Mouse (Mus musculus) MEL (cell line): ENCODE results near the gene Usp39. TPM values are rescaled to one million over a fixed set of nuclear protein-coding genes. Genes with fewer than 3 reads are reported as not detected.
A peak's percentile ranks its signal among the peaks of the same experiment; 100 is the strongest.

Experiments used
- DNase-seq: peaks from one replicate; pipeline ENCODE4 v3.0.0; 2011; ENCODE audit warnings: low read depth, low spot score
- H3K27ac ChIP-seq: 2 replicates; pipeline ENCODE4 v1.5.1; 2012; ENCODE audit warnings: low read depth, mild to moderate bottlenecking, control low read depth, low read length, moderate library complexity; ENCODE audit not compliant: control insufficient read depth
- H3K27me3 ChIP-seq, 2 experiments: fragments of 150-350 bp in 1 of 2; sonication (generic) in 1 of 2; 2 replicates each; pipeline ENCODE4 v1.6.1; 2012; ENCODE audit warnings: low read length in 2 of 2, mild to moderate bottlenecking in 2 of 2, improper control_type of control experiment in 1 of 2, moderate library complexity in 1 of 2; ENCODE audit not compliant: insufficient read depth in 2 of 2, control insufficient read depth in 1 of 2
- H3K36me3 ChIP-seq, 2 experiments: 2 replicates each; pipeline ENCODE4 v1.6.1; 2012 to 2014; ENCODE audit warnings: low read length in 2 of 2, improper control_type of control experiment in 1 of 2, inconsistent platforms in 1 of 2, mild to moderate bottlenecking in 1 of 2; ENCODE audit not compliant: insufficient read depth in 2 of 2, control insufficient read depth in 1 of 2
- H3K4me1 ChIP-seq, 2 experiments: fragments of 150-350 bp in 1 of 2; sonication (generic) in 1 of 2; 2 replicates each; pipeline ENCODE4 v1.6.1; 2012; ENCODE audit warnings: low read length in 2 of 2, improper control_type of control experiment in 1 of 2, mild to moderate bottlenecking in 1 of 2; ENCODE audit not compliant: insufficient read depth in 2 of 2, control insufficient read depth in 1 of 2
- H3K4me3 ChIP-seq, 2 experiments: fragments of 150-350 bp in 1 of 2; sonication (generic) in 1 of 2; 2 replicates each; pipeline ENCODE4 v1.5.1; 2012; ENCODE audit warnings: low read depth in 2 of 2, low read length in 2 of 2, mild to moderate bottlenecking in 2 of 2, moderate library complexity in 2 of 2, control low read depth in 1 of 2, improper control_type of control experiment in 1 of 2; ENCODE audit not compliant: control insufficient read depth in 1 of 2, insufficient read depth in 1 of 2
- H3K79me2 ChIP-seq: 2 replicates; pipeline ENCODE4 v1.6.1; 2012; ENCODE audit warnings: mild to moderate bottlenecking, low read length, moderate library complexity; ENCODE audit not compliant: control insufficient read depth, poor library complexity, insufficient read depth
- H3K9ac ChIP-seq: 2 replicates; pipeline ENCODE4 v1.6.1; 2012; ENCODE audit warnings: low read depth, mild to moderate bottlenecking, control low read depth, low read length, moderate library complexity; ENCODE audit not compliant: control insufficient read depth, poor library complexity, severe bottlenecking
- H3K9me3 ChIP-seq: fragments of 150-350 bp; sonication (generic); replicated peaks from 2 replicates; pipeline ENCODE4 v1.6.1; 2012; ENCODE audit warnings: mild to moderate bottlenecking, low read length, improper control_type of control experiment, moderate library complexity; ENCODE audit not compliant: insufficient read depth
- BHLHE40 ChIP-seq: IDR thresholded peaks from 2 replicates; pipeline ENCODE4 v1.6.1; 2012; ENCODE audit warnings: low read depth, mild to moderate bottlenecking, inconsistent platforms, low read length, improper control_type of control experiment, borderline replicate concordance
- CHD1 ChIP-seq: IDR thresholded peaks from 2 replicates; pipeline ENCODE4 v1.6.1; 2012; ENCODE audit warnings: low read depth, mild to moderate bottlenecking, inconsistent platforms, low read length, improper control_type of control experiment
- CHD2 ChIP-seq: IDR thresholded peaks from 2 replicates; pipeline ENCODE4 v1.6.1; 2011; ENCODE audit warnings: low read length, improper control_type of control experiment
- CTCF ChIP-seq, 3 experiments: IDR thresholded peaks in 2 of 3; conservative IDR thresholded peaks in 1 of 3; 2 replicates each; pipeline ENCODE4 v1.5.1; 2011 to 2012; ENCODE audit warnings: low read length in 3 of 3, low read depth in 2 of 3, mild to moderate bottlenecking in 2 of 3, improper control_type of control experiment in 1 of 3, inconsistent platforms in 1 of 3, mixed read lengths in 1 of 3, moderate library complexity in 1 of 3; ENCODE audit not compliant: control insufficient read depth in 1 of 3, insufficient read depth in 1 of 3, poor library complexity in 1 of 3, severe bottlenecking in 1 of 3
- E2F4 ChIP-seq: IDR thresholded peaks from 2 replicates; pipeline ENCODE4 v1.6.1; 2011; ENCODE audit warnings: low read depth, low read length, improper control_type of control experiment, borderline replicate concordance
- ELF1 ChIP-seq: IDR thresholded peaks from 2 replicates; pipeline ENCODE4 v1.6.1; 2014; ENCODE audit warnings: low read depth, mild to moderate bottlenecking, inconsistent platforms, low read length, improper control_type of control experiment, moderate library complexity
- EP300 ChIP-seq, 2 experiments: IDR thresholded peaks; 2 replicates each; pipeline ENCODE4 v1.6.1; 2011; ENCODE audit warnings: improper control_type of control experiment in 2 of 2, low read length in 2 of 2, low read depth in 1 of 2, mild to moderate bottlenecking in 1 of 2
- ETS1 ChIP-seq: IDR thresholded peaks from 2 replicates; pipeline ENCODE4 v1.6.1; 2012; ENCODE audit warnings: low read depth, mild to moderate bottlenecking, inconsistent platforms, low read length, improper control_type of control experiment, moderate library complexity
- GABPA ChIP-seq: IDR thresholded peaks from 2 replicates; pipeline ENCODE4 v1.6.1; 2012; ENCODE audit warnings: low read depth, mild to moderate bottlenecking, inconsistent platforms, low read length, improper control_type of control experiment, moderate library complexity
- GATA1 ChIP-seq: IDR thresholded peaks from 2 replicates; pipeline ENCODE4 v1.6.1; 2011; ENCODE audit warnings: low read depth, low read length, improper control_type of control experiment
- HCFC1 ChIP-seq: IDR thresholded peaks from 2 replicates; pipeline ENCODE4 v1.6.1; 2012; ENCODE audit warnings: low read depth, mild to moderate bottlenecking, inconsistent platforms, low read length, improper control_type of control experiment, moderate library complexity
- JUND ChIP-seq: IDR thresholded peaks from 2 replicates; pipeline ENCODE4 v1.6.1; 2011; ENCODE audit warnings: low read depth, mild to moderate bottlenecking, improper control_type of control experiment, low read length
- KAT2A ChIP-seq: conservative IDR thresholded peaks from 2 replicates; pipeline ENCODE4 v1.6.1; 2012; ENCODE audit warnings: low read depth, low read length, improper control_type of control experiment, inconsistent platforms
- MAFK ChIP-seq: IDR thresholded peaks from 2 replicates; pipeline ENCODE4 v1.6.1; 2011; ENCODE audit warnings: low read depth, mild to moderate bottlenecking, low read length, improper control_type of control experiment, borderline replicate concordance
- MAX ChIP-seq: IDR thresholded peaks from 2 replicates; pipeline ENCODE4 v1.6.1; 2011; ENCODE audit warnings: low read length, improper control_type of control experiment
- MAZ ChIP-seq: IDR thresholded peaks from 2 replicates; pipeline ENCODE4 v1.6.1; 2012; ENCODE audit warnings: low read depth, mild to moderate bottlenecking, inconsistent platforms, low read length, improper control_type of control experiment
- MEF2A ChIP-seq: IDR thresholded peaks from 2 replicates; pipeline ENCODE4 v1.6.1; 2014; ENCODE audit warnings: low read depth, mild to moderate bottlenecking, inconsistent platforms, low read length, improper control_type of control experiment; ENCODE audit not compliant: poor library complexity, insufficient replicate concordance, severe bottlenecking; ENCODE audit errors: extremely low read depth
- MYB ChIP-seq: IDR thresholded peaks from 2 replicates; pipeline ENCODE4 v1.6.1; 2011; ENCODE audit warnings: mild to moderate bottlenecking, low read depth, low read length, improper control_type of control experiment
- MYC ChIP-seq: IDR thresholded peaks from 2 replicates; pipeline ENCODE4 v1.6.1; 2011; ENCODE audit warnings: low read depth, mild to moderate bottlenecking, low read length, improper control_type of control experiment, moderate library complexity
- NELFE ChIP-seq: IDR thresholded peaks from 2 replicates; pipeline ENCODE4 v1.6.1; 2011; ENCODE audit warnings: low read depth, low read length, improper control_type of control experiment
- POLR2A ChIP-seq, 2 experiments: IDR thresholded peaks; 2 replicates each; pipeline ENCODE4 v1.6.1; 2011 to 2012; ENCODE audit warnings: low read length in 2 of 2, mild to moderate bottlenecking in 2 of 2, control low read depth in 1 of 2, improper control_type of control experiment in 1 of 2, low read depth in 1 of 2, moderate library complexity in 1 of 2; ENCODE audit not compliant: control insufficient read depth in 1 of 2, insufficient read depth in 1 of 2, poor library complexity in 1 of 2
- POLR2AphosphoS2 ChIP-seq: IDR thresholded peaks from 2 replicates; pipeline ENCODE4 v1.6.1; 2011; ENCODE audit warnings: low read length, improper control_type of control experiment
- POLR2AphosphoS5 ChIP-seq: IDR thresholded peaks from 2 replicates; pipeline ENCODE4 v1.6.1; 2012; ENCODE audit warnings: low read depth, borderline replicate concordance, mild to moderate bottlenecking, inconsistent platforms, low read length, moderate library complexity, mixed read lengths
- RAD21 ChIP-seq: IDR thresholded peaks from 2 replicates; pipeline ENCODE4 v1.6.1; 2011; ENCODE audit warnings: mild to moderate bottlenecking, low read depth, low read length, improper control_type of control experiment
- RCOR1 ChIP-seq: IDR thresholded peaks from 2 replicates; pipeline ENCODE4 v1.6.1; 2012; ENCODE audit warnings: low read depth, mild to moderate bottlenecking, inconsistent platforms, low read length, improper control_type of control experiment
- SIN3A ChIP-seq: IDR thresholded peaks from 2 replicates; pipeline ENCODE4 v1.6.1; 2012; ENCODE audit warnings: low read length, improper control_type of control experiment, inconsistent platforms
- SMC3 ChIP-seq: IDR thresholded peaks from 2 replicates; pipeline ENCODE4 v1.6.1; 2011; ENCODE audit warnings: low read depth, low read length, improper control_type of control experiment
- TAL1 ChIP-seq: IDR thresholded peaks from 2 replicates; pipeline ENCODE4 v1.6.1; 2012; ENCODE audit warnings: mild to moderate bottlenecking, inconsistent platforms, low read length, moderate library complexity, mixed read lengths
- TBP ChIP-seq: IDR thresholded peaks from 2 replicates; pipeline ENCODE4 v1.8.0; 2011; ENCODE audit warnings: low read depth, low read length, improper control_type of control experiment
- TCF12 ChIP-seq: IDR thresholded peaks from 2 replicates; pipeline ENCODE4 v1.6.1; 2014; ENCODE audit warnings: low read depth, mild to moderate bottlenecking, inconsistent platforms, low read length, improper control_type of control experiment, moderate library complexity
- UBTF ChIP-seq: IDR thresholded peaks from 2 replicates; pipeline ENCODE4 v1.6.1; 2012; ENCODE audit warnings: low read depth, mild to moderate bottlenecking, inconsistent platforms, low read length, improper control_type of control experiment, moderate library complexity, borderline replicate concordance; ENCODE audit not compliant: insufficient read depth
- USF1 ChIP-seq: IDR thresholded peaks from 2 replicates; pipeline ENCODE4 v1.6.1; 2014; ENCODE audit warnings: low read depth, mild to moderate bottlenecking, inconsistent platforms, low read length, improper control_type of control experiment, moderate library complexity
- USF2 ChIP-seq, 2 experiments: IDR thresholded peaks; 2 replicates each; pipeline ENCODE4 v1.6.1; 2011 to 2012; ENCODE audit warnings: improper control_type of control experiment in 2 of 2, low read length in 2 of 2, borderline replicate concordance in 1 of 2, inconsistent platforms in 1 of 2, low read depth in 1 of 2, mild to moderate bottlenecking in 1 of 2; ENCODE audit not compliant: insufficient read depth in 1 of 2
- ZC3H11A ChIP-seq: IDR thresholded peaks from 2 replicates; pipeline ENCODE4 v1.6.1; 2012; ENCODE audit warnings: low read depth, mild to moderate bottlenecking, inconsistent platforms, low read length, improper control_type of control experiment
- ZKSCAN1 ChIP-seq: IDR thresholded peaks from 2 replicates; pipeline ENCODE4 v1.6.1; 2012; ENCODE audit warnings: low read depth, mild to moderate bottlenecking, inconsistent platforms, low read length, improper control_type of control experiment, moderate library complexity
- ZMIZ1 ChIP-seq: IDR thresholded peaks from 2 replicates; pipeline ENCODE4 v1.6.1; 2012; ENCODE audit warnings: low read depth, mild to moderate bottlenecking, inconsistent platforms, low read length, improper control_type of control experiment, moderate library complexity
- ZNF384 ChIP-seq: IDR thresholded peaks from 2 replicates; pipeline ENCODE4 v1.6.1; 2012; ENCODE audit warnings: low read depth, mild to moderate bottlenecking, inconsistent platforms, low read length, improper control_type of control experiment
- polyA plus RNA-seq, 2 experiments: library from polyadenylated mRNA; stranded (reverse) in 1 of 2; unstranded in 1 of 2; fragments of >175 nt in 1 of 2; fragments of >200 nt in 1 of 2; gene quantifications; 2 replicates each; pipeline versions ENCODE4 v1.2.1 to v1.2.4; 2012; ENCODE audit warnings: low replicate concordance in 2 of 2, low read depth in 1 of 2; ENCODE audit not compliant: insufficient read length in 2 of 2, insufficient read depth in 1 of 2, missing spikeins in 1 of 2
- total RNA-seq: library from RNA; depleted of rRNA; stranded (reverse); fragments of 300-350 nt; gene quantifications from 2 replicates; pipeline ENCODE4 v1.2.3, GENCODE M21; 2012; rRNA removed

Usp39 gene
- total RNA-seq: 106 and 113 TPM in 2 replicates
- 100 to 1,000 TPM in 1 of 2 experiments, not detected in 1; 103 TPM for polyA plus RNA-seq

DNA sequence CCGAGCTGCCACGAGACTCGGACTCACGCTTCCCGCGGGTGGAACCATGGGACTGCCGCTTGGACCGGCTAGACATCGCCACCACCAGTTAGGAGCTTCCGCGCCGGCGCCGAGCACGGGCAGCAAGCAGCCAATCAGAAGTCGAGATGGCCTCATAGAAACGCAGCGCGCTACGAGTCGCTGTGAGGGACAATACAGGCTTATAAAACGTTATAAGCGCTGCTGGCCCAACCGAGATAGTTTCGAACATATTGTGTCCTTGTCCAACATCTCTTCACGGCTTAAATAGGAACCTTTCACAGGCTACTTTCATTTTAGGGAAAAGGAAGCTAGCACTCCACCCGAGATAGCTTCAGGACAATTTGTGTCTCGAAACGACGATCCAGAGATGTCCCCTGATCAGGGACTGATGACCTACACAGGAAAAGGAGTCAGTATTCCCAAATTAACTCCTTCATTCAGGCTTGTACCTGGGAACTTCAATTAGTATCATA is at the start of gene Usp39:
Gene Usp39 (minus strand): TSS at position 111 of the 494 bp plus-strand sequence.
- Histone ChIP-seq H3K79me2 (peaks cover 51% of the 10 kb centered on the region), H3K27ac (peak within 1 kb of the TSS; percentile 97), H3K27me3 (no peaks in the 10 kb centered on the region), H3K9me3 (no peaks in the 10 kb centered on the region), H3K4me3 (peak within 1 kb of the TSS; percentile 74 to 98), H3K4me1 (peaks cover 16 to 19% of the 10 kb centered on the region in 2 experiments), H3K9ac (peak within 1 kb of the TSS; percentile 99), H3K36me3 (peaks cover 0 to 28% of the 10 kb centered on the region in 2 experiments; a peak in 3 of 4 replicates)
- DNase-seq: peak; percentile 97
- TF ChIP-seq BHLHE40: no peak
- TF ChIP-seq MEF2A: no peak
- TF ChIP-seq MYB: no peak
- TF ChIP-seq MYC: peak; percentile 71; the same call in 1 of the 2 replicates
- peak in 1 of 2 experiments; percentile 88; a peak in 3 of 4 replicates for TF ChIP-seq POLR2A (IDR thresholded peaks at IDR 0.05; ENCODE audit: control insufficient read depth in 1 of 2, insufficient read depth in 1 of 2, low read depth in 1 of 2, low read length in 2 of 2, poor library complexity in 1 of 2)
- peak; percentile 59; the same call in 1 of the 2 replicates for TF ChIP-seq CHD1
- peak; percentile 63; the same call in 1 of the 2 replicates for TF ChIP-seq KAT2A
- TF ChIP-seq EP300 (IDR thresholded peaks at IDR 0.05; ENCODE audit: low read depth in 1 of 2, low read length in 2 of 2): no peak
- TF ChIP-seq ZNF384: no peak
- TF ChIP-seq SIN3A: peak; percentile 96
- TF ChIP-seq HCFC1: peak; percentile 91
- TF ChIP-seq ELF1: peak; percentile 87
- no peak for TF ChIP-seq GATA1
- TF ChIP-seq CHD2: no peak
- TF ChIP-seq RCOR1: no peak
- peak; percentile 82 for TF ChIP-seq MAX
- peak; percentile 64; the same call in 1 of the 2 replicates for TF ChIP-seq TCF12
- TF ChIP-seq POLR2AphosphoS5: peak; percentile 47; the same call in 1 of the 2 replicates
- TF ChIP-seq ZC3H11A: no peak
- no peak for TF ChIP-seq UBTF
- TF ChIP-seq TBP: peak; percentile 91
- no peak for TF ChIP-seq SMC3
- TF ChIP-seq ZMIZ1: no peak
- no peak for TF ChIP-seq RAD21
- 0 out of 2 replicates have a peak, but pooled peaks have one; percentile 20 for TF ChIP-seq ETS1
- no peak for TF ChIP-seq CTCF (IDR thresholded peaks at IDR 0.05 in 2 of 3, conservative IDR thresholded peaks at IDR 0.05 in 1 of 3; ENCODE audit: control insufficient read depth in 1 of 3, insufficient read depth in 1 of 3, low read depth in 2 of 3, low read length in 3 of 3, poor library complexity in 1 of 3, severe bottlenecking in 1 of 3)
- no peak for TF ChIP-seq JUND
- TF ChIP-seq NELFE: peak; percentile 79
- no peak for TF ChIP-seq USF2 (IDR thresholded peaks at IDR 0.05; ENCODE audit: borderline replicate concordance in 1 of 2, insufficient read depth in 1 of 2, low read depth in 1 of 2, low read length in 2 of 2)
- peak; percentile 62 for TF ChIP-seq USF1
- TF ChIP-seq E2F4: peak; percentile 78; the same call in 1 of the 2 replicates
- TF ChIP-seq GABPA: no peak
- TF ChIP-seq MAZ: no peak
- TF ChIP-seq ZKSCAN1: no peak
- no peak for TF ChIP-seq MAFK
- peak; percentile 65; the same call in 1 of the 2 replicates for TF ChIP-seq POLR2AphosphoS2
- no peak for TF ChIP-seq TAL1
